Mouse (Mus musculus) kidney, embryonic 16.5 days (tissue): ENCODE data around the gene Pax6. TPM values are rescaled to one million over a fixed set of nuclear protein-coding genes. Genes with fewer than 3 reads are reported as not detected.
A peak's percentile ranks its signal among the peaks of the same experiment; 100 is the strongest.

Experiments used
- ATAC-seq: fragments of 200-750 bp; cut with Nextera tagmentation; 2 replicates; pipeline ENCODE4 v1.8.0; 2017; ENCODE audit warnings: moderate TSS enrichment; ENCODE audit not compliant: low FRiP score, low TSS enrichment
- H3K27ac ChIP-seq: fragments of 300-500 bp; sonication (generic); 2 replicates; pipeline ENCODE4 v1.5.1; 2014; ENCODE audit warnings: low read length
- H3K27me3 ChIP-seq: fragments of 300-500 bp; sonication (generic); 2 replicates; pipeline ENCODE4 v1.6.1; 2014; ENCODE audit warnings: low read length, control low read depth, mixed read lengths; ENCODE audit not compliant: insufficient read depth
- H3K36me3 ChIP-seq: fragments of 300-500 bp; sonication (generic); 2 replicates; pipeline ENCODE4 v1.6.1; 2014; ENCODE audit warnings: low read length, control low read depth, mixed read lengths; ENCODE audit not compliant: insufficient read depth
- H3K4me1 ChIP-seq: fragments of 300-500 bp; sonication (generic); 2 replicates; pipeline ENCODE4 v1.6.1; 2014; ENCODE audit warnings: low read length, control low read depth, mixed read lengths; ENCODE audit not compliant: insufficient read depth
- H3K4me2 ChIP-seq: fragments of 300-500 bp; sonication (generic); replicated peaks from 2 replicates; pipeline ENCODE4 v1.6.1; 2014; ENCODE audit warnings: low read depth, low read length
- H3K4me3 ChIP-seq: fragments of 300-500 bp; sonication (generic); 2 replicates; pipeline ENCODE4 v1.5.1; 2014; ENCODE audit warnings: mild to moderate bottlenecking, low read length
- H3K9ac ChIP-seq: fragments of 300-500 bp; sonication (generic); replicated peaks from 2 replicates; pipeline ENCODE4 v1.6.1; 2014; ENCODE audit warnings: low read length
- H3K9me3 ChIP-seq: fragments of 300-500 bp; sonication (generic); 2 replicates; pipeline ENCODE4 v1.6.1; 2016; ENCODE audit warnings: low read length, control low read depth
- WGBS: fragments of 180-500 bp; shearing (Covaris S2); extraction: QIAGEN DNeasy Blood & Tissue Kit; methylation state at CpG from one replicate; pipeline ENCODE4 v1.1.7; 2014; 5-methylcytosine and 5-hydroxymethylcytosine counted together
- polyA plus RNA-seq: library from polyadenylated mRNA; unstranded; fragments of >200 nt; fragmentation: Nextera tagmentation; extraction: Ambion mirVana; gene quantifications from 2 replicates; pipeline ENCODE4 v1.2.1, GENCODE M21; 2015

Gene Pax6
- polyA plus RNA-seq, 1 experiment from 2014 or later, result 0.09 TPM

- no peaks in the 10 kb centered on the region for H3K36me3 ChIP-seq
- H3K27me3 ChIP-seq, result peaks cover 95% of the 10 kb centered on the region
- H3K4me3 ChIP-seq, result no peak overlapping the region
- no peak overlapping the region for H3K4me2 ChIP-seq
- H3K9ac ChIP-seq, result no peak overlapping the region
- H3K27ac ChIP-seq, result no peak overlapping the region
- WGBS, result under 1% methylated on average over 23 of the region's 23 CpGs
- H3K9me3 ChIP-seq, result no peaks in the 10 kb centered on the region
- ATAC-seq, result peak; percentile 25; the same call in 1 of the 2 replicates
- no peaks in the 10 kb centered on the region for H3K4me1 ChIP-seq
Observed at GRCm38 (mm10) chr2:105682011-105682501, 13.4 kb downstream of the Pax6 start.

DNA sequence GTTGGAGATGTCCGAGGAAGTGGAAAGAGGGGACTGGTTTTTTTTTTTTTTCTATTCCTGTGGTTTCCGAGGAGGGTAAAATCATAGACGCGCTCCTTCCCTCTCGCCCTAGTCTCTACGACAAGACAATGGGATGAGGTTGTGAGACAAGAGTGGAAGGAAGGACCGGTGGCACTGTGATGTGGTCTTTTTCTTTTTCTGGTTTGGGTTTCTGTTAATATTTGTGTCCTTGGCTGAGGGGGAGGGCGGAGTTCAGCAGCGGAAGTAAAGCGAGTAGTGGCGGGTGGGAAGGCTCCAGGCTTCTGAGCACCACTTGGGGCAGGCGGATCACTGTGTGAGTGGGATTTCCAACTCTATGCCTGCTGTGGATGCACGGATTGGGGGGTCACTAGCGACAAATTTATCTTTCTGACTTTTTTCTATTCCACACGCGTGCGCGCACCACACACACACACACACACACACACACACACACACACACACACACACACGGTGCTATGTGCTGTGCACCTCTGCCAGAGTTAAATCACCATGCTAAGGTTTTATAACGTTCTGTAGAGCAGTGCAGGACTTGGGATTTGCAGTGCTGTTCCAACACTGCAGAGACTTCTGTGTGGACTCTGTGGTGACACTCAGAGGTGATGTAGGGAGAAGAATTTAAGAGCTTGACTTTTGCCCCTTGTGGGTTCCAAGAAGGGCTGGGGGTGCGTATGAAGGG, 14.1 kb downstream of the Pax6 start:
- H3K36me3 ChIP-seq, result no peaks in the 10 kb centered on the region
- ATAC-seq, result no peak
- H3K27ac ChIP-seq, result no peak overlapping the region
- no peak overlapping the region for H3K4me3 ChIP-seq
- H3K4me1 ChIP-seq, result no peaks in the 10 kb centered on the region
- no peak overlapping the region for H3K4me2 ChIP-seq
- peaks cover 95% of the 10 kb centered on the region for H3K27me3 ChIP-seq
- no peaks in the 10 kb centered on the region for H3K9me3 ChIP-seq
- WGBS, result under 1% methylated on average over 21 of the region's 21 CpGs
- H3K9ac ChIP-seq, result no peak overlapping the region

DNA sequence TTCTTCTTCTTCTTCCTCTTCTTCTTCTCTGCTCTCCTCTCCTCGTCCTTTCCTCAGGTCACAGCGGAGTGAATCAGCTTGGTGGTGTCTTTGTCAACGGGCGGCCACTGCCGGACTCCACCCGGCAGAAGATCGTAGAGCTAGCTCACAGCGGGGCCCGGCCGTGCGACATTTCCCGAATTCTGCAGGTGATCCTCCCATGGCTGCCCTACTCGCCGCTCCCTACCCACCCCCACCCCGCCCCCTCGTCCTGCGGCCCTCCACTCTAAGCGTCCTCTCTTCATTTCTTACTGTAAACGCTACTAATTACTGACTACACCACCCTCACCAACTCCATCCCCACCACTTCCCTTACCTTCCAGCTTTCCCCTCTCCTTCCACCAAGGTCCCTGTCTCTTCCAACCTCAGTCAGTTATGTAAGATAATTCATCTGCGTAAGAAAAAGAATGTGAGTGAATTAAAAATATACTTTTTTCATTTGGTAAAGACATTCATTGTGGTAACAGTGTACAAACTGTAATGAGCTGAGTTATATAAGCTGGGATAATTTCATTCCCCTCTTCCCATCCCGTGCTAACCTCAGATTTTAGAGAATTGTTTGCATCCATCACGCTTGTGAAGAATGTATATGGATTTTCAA, 15.2 kb downstream of the Pax6 start:
- under 1% methylated on average over 22 of the region's 22 CpGs for WGBS

DNA sequence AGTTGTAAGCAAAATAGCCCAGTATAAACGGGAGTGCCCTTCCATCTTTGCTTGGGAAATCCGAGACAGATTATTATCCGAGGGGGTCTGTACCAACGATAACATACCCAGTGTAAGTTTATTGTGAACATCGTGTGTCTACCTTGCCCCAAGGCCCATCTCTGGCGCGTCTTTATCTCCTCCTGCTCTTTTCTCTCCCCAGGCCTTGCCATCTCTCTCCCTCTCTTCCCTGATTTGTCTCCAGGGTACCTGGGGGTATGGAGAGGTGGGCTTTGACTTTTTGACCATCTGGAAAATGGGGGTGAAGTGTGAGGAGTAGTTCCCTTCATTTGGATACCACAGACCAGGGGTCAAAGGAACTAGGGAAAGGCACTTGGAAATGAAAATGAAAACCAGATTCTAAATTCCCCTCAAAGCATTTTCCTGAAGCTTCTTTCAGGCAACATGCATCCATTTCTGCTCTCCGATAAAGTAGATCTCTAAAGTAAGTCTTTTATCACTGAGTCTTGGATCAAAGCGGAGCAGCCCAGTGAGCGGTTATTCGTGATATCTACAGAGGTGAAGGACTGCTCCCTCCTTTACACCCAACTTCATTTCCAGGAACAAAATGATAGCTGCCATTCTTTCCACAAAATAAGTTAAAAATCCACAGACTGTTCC, 16.4 kb downstream of the Pax6 start:
- no peaks in the 10 kb centered on the region for H3K9me3 ChIP-seq
- 3% methylated on average over 11 of the region's 11 CpGs for WGBS
- no peak for ATAC-seq
- H3K27me3 ChIP-seq, result peaks cover 95% of the 10 kb centered on the region
- peaks cover 10% of the 10 kb centered on the region; the same call in 1 of the 2 replicates for H3K4me1 ChIP-seq
- no peak overlapping the region for H3K9ac ChIP-seq
- no peak overlapping the region for H3K4me2 ChIP-seq
- H3K4me3 ChIP-seq, result no peak overlapping the region
- H3K36me3 ChIP-seq, result no peaks in the 10 kb centered on the region
- no peak overlapping the region for H3K27ac ChIP-seq

More for the DNA sequence above, 15.2 kb downstream of the Pax6 start:
- no peak overlapping the region for H3K9ac ChIP-seq
- peaks cover 95% of the 10 kb centered on the region for H3K27me3 ChIP-seq
- no peak overlapping the region for H3K4me3 ChIP-seq
- H3K4me2 ChIP-seq, result no peak overlapping the region
- no peak overlapping the region for H3K27ac ChIP-seq
- ATAC-seq, result no peak
- no peaks in the 10 kb centered on the region for H3K36me3 ChIP-seq
- H3K4me1 ChIP-seq, result peaks cover 2% of the 10 kb centered on the region; the same call in 1 of the 2 replicates
- no peaks in the 10 kb centered on the region for H3K9me3 ChIP-seq

DNA sequence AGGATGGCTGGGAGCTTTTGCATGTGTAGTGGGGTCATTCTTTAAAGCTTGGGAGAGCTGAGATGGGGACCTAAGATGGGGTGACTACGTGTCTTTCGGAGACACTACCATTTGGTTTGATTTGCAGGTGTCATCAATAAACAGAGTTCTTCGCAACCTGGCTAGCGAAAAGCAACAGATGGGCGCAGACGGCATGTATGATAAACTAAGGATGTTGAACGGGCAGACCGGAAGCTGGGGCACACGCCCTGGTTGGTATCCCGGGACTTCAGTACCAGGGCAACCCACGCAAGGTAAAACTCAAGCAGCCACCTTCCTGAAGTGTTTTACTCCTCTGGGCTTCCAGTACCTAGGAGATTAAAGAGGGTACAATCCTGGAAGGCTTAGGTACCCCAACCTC, 17.0 kb downstream of the Pax6 start:
- ATAC-seq, result no peak
- Histone ChIP-seq H3K4me3 (no peak overlapping the region), H3K4me2 (no peak overlapping the region), H3K9me3 (no peaks in the 10 kb centered on the region), H3K4me1 (peaks cover 10% of the 10 kb centered on the region; the same call in 1 of the 2 replicates), H3K9ac (no peak overlapping the region), H3K27ac (no peak overlapping the region), H3K27me3 (peaks cover 95% of the 10 kb centered on the region), H3K36me3 (no peaks in the 10 kb centered on the region)
- 7% methylated on average over 11 of the region's 11 CpGs for WGBS

DNA sequence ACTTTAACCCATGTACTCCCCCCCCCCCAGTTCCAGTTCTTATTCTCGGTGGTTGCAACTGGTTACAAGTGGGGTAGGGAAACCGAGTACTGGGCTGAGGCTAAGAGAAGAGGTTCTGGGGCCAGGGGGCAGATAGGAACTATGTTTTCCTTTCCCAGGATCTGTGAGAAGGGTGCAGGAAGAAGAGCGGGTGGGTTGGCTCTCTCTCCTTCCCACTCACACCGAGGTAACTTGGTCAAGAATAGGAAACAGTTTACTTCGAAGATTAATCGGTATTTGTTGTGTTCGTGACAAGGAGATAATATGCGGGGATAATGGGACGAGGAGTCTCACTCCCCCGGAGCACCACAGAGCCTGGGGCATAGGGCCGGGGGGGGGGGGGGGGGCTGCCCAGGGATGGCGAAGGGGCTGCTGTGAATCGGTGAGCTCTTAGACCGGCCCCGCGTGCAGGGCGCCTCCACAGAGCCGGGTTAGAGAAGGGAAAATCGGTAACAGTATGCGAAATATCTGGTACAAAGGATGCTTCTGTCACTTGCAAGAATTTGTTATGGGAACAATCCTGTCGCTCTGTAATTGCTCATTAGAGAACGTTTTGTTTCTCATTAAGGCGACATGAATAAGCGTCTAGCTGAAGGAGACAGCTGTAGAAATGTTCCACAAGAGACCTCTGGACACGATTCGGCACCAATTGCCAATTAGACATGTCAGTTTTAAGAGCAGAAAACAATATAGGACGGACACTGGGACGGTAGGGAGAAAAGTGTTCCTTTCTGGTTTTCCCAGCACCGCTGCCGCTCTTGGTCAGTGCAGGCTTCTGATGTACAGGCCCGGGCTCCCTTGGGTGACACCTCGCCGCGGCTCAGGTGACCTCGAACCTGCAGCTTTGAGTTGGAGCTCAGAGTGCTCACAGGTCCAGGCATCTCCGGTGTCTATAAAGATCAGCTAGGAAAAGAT, 17.9 kb downstream of the Pax6 start:
- Histone ChIP-seq H3K4me2 (no peak overlapping the region), H3K4me1 (peaks cover 10% of the 10 kb centered on the region; the same call in 1 of the 2 replicates), H3K27me3 (peaks cover 94% of the 10 kb centered on the region), H3K27ac (no peak overlapping the region), H3K36me3 (no peaks in the 10 kb centered on the region), H3K9me3 (no peaks in the 10 kb centered on the region), H3K4me3 (no peak overlapping the region), H3K9ac (no peak overlapping the region)
- WGBS, result 2% methylated on average over 36 of the region's 36 CpGs
- no peak for ATAC-seq

DNA sequence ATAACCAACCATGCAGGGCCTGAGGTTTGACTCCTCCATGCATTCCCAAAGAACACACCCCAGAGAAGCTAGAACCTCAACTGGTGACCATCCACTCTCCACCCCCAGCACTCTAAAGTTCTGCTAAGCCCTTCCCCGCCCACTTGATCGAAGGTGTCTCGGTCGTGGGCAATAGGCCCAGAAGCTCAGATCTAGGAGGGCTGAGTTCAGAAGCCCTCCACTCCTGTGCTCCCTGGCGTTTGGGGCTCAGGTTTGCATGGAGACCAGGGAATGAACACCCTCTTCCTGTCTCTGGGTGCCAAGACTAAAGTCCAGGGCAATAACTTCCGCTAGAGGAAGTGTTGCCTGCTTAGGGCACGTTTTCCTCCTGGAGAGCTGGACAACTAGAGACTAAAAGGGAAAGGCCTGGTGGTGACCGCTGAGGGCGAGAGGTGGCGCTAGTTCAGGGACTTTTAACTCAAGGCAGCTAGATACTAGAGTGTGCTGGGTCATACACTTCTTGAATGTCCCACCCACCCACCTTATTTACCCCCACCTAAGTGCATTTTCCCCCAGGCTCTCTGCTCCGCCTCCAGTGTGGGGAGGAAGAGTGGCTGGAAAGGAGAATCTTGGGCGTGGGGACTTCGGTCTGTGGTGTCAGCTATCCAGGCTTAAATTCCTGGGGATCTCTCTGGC, 18.8 kb downstream of the Pax6 start:
- H3K36me3 ChIP-seq, result no peaks in the 10 kb centered on the region
- H3K27me3 ChIP-seq, result peaks cover 94% of the 10 kb centered on the region
- no peaks in the 10 kb centered on the region for H3K9me3 ChIP-seq
- H3K27ac ChIP-seq, result no peak overlapping the region
- peaks cover 10% of the 10 kb centered on the region; the same call in 1 of the 2 replicates for H3K4me1 ChIP-seq
- peak; percentile 47 for ATAC-seq
- 5% methylated on average over 13 of the region's 13 CpGs for WGBS
- H3K4me3 ChIP-seq, result peak overlapping the region; percentile 0; the same call in 1 of the 2 replicates
- H3K9ac ChIP-seq, result no peak overlapping the region
- H3K4me2 ChIP-seq, result peak overlapping the region; percentile 22; the same call in 1 of the 2 replicates

DNA sequence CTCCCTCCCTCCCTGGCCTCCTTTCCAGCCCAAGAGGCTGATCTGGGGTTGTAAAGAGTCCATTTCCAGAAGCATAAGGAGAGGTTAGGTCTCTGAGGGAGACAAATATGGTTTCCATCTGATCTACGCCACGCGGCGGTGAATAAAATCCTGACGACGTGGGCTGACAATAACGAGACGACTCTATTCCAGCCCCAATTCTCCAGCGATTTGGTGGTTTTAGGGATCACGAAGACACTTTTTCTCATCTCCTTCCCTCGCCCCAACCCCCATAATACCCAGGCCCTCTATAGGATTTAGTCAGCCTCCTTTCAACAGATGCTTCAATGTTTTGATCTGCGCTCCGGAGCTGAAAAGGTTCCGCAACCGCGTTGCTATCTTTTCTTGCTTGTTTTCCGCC, 19.3 kb downstream of the Pax6 start:
- 2% methylated on average over 17 of the region's 17 CpGs for WGBS
- Histone ChIP-seq H3K9ac (no peak overlapping the region), H3K36me3 (no peaks in the 10 kb centered on the region), H3K4me2 (peak overlapping the region; percentile 22; the same call in 1 of the 2 replicates), H3K4me1 (peaks cover 10% of the 10 kb centered on the region; the same call in 1 of the 2 replicates), H3K4me3 (peak overlapping the region; percentile 0), H3K27ac (no peak overlapping the region), H3K27me3 (peaks cover 94% of the 10 kb centered on the region), H3K9me3 (no peaks in the 10 kb centered on the region)
- no peak for ATAC-seq
